Mouse (Mus musculus) brain, embryonic 14.5 days (tissue): ENCODE results near the gene Abca1.

Experiments
- CTCF ChIP-seq: fragments of 200-500 bp; IDR thresholded peaks from 2 replicates; pipeline ENCODE4 v1.5.1; 2012; ENCODE audit warnings: inconsistent platforms, mild to moderate bottlenecking, moderate library complexity, borderline replicate concordance; ENCODE audit not compliant: insufficient read depth, insufficient read length; ENCODE audit errors: extremely low read depth
- POLR2A ChIP-seq: fragments of 200-500 bp; IDR thresholded peaks from 2 replicates; pipeline ENCODE4 v1.6.1; 2012; ENCODE audit warnings: mild to moderate bottlenecking, inconsistent platforms, borderline replicate concordance; ENCODE audit not compliant: poor library complexity, insufficient read depth, insufficient read length, severe bottlenecking; ENCODE audit errors: extremely low read depth

DNA sequence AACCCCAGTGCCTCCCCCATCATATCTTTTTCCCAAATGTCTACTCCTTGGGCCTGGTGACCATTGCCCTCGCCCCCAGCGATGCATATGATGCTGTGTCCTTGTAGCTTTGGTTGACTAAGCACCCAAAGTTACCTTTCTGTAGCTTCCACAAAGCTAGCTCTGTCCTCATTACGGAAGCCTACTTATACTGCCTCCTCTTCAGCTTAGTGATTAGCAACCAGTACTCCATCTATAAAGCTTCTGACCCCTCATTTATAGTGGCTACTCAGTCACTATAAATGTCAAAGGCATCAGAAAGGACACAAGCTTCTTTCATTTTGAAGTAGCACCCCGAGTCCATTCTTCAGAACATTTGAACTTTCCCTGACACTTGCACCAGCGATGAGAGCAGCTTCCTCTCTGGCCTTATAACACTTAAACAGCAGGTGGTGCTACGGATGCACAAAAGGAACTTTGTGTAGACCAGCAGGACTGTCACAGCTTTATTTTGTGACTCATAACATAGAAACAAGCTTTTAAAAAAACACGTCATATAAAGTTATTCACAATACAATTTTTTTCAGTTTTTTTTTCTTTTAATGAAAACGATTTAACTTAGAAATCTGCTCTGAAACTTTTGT lies 129.3 kb downstream of the Abca1 start:
- TF ChIP-seq POLR2A, result no peak
- peak; percentile 52; the same call in 1 of the 2 replicates for TF ChIP-seq CTCF
